Mouse (Mus musculus): ENCODE data around the gene 2310079G19Rik.

GRCm38 (mm10) chr16:88647358-88647846 is 19.9 kb upstream of the 2310079G19Rik start, which contains the start of gene Krtap26-1:
- TF ChIP-seq POLR2A (IDR thresholded peaks at IDR 0.05; ENCODE audit: low read depth, low read length) (no peak), CTCF (conservative IDR thresholded peaks at IDR 0.05; ENCODE audit: insufficient read depth, insufficient read length, low read depth, low read length) (no peak)
